Mouse (Mus musculus) gastrocnemius, postnatal 25 days (tissue): ENCODE results near the gene Syngr2. TPM values are rescaled to one million over a fixed set of nuclear protein-coding genes. Genes with fewer than 3 reads are reported as not detected.

Experiments used
- DNase-seq: peaks from one replicate; pipeline ENCODE4 v3.0.0; 2022
- long read RNA-seq, 2 experiments: library from polyadenylated mRNA; stranded (forward); transcript quantifications; one replicate each; pipeline ENCODE4 v2.0.0; 2021
- total RNA-seq, 2 experiments: library from RNA; stranded (reverse); gene quantifications; 1 replicate in 1 of 2; 2 replicates in 1 of 2; pipeline ENCODE4 v1.2.3; 2021

Gene Syngr2
- 100 to 1,000 TPM; 143 to 146 TPM for total RNA-seq
- long read RNA-seq, experiment 1, transcript Syngr2-201 (4 exons, 1,520 nt) = major isoform, 241 of 254 reads
- long read RNA-seq, experiment 1, transcript Syngr2-202 (4 exons, 1,402 nt) = minor isoform, 5 of 254 reads
- long read RNA-seq, experiment 1, partial matches to known transcripts = 1 of 254 reads
- long read RNA-seq, experiment 1, other reads (novel, unspliced or antisense) = 1 of 254 reads
- long read RNA-seq, experiment 2, transcript Syngr2-201 (4 exons, 1,520 nt) = major isoform, 314 of 341 reads
- long read RNA-seq, experiment 2, transcript Syngr2-202 (4 exons, 1,402 nt) = minor isoform, 6 of 341 reads
- long read RNA-seq, experiment 2, partial matches to known transcripts = 16 of 341 reads
- long read RNA-seq, experiment 2, other reads (novel, unspliced or antisense) = 3 of 341 reads

GRCm38 (mm10) chr11:117809407-117810311 is at the start of gene Syngr2, which contains the start of gene Gm20708:
TSS of gene Syngr2 (plus strand) at chr11:117809668.
TSS of gene Gm20708 (plus strand) at chr11:117809668.
- peak; percentile 82 for DNase-seq

GRCm38 (mm10) chr11:117760374-117761119 is 48.9 kb upstream of the Syngr2 start:
- no peak for DNase-seq

DNA sequence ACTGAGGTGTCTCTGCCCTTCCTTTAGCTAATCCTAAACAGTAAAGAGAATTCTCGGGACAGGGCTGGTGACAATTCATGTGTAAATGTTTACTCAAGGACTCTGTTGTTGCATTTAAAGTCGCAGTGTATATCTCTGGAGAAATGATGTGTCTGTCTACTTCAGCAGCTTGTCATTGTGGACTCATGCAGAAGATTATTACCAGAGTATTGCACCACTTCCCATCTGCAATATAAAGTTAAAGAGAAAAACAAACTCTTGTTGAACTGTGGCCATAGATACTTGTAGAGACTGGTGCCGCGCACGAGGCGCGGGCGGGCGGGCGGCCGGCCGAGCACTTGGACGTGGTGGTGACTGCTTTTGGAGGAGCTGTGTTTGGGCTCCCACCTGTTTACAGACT is 47.7 kb upstream of the Syngr2 start:
- DNase-seq = no peak

DNA sequence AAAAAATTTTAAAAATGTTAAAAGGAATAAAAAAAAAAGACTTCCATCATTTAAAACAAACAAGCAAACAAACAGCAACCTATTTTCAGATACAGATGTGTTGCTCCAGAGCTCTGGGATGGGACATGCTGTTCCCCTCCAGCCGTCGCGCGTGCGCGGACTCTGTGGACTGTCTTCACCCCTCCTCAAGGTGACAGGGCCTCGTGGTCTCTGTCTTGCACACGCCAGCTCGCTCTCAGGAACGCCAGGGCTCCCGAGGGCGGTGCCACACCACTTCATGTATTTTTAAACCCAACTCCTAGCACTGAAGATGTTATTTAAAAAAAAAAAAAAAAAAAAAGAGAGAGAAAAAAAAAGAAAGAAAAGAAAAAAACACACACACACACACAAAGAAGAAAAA is 47.2 kb upstream of the Syngr2 start:
- DNase-seq = no peak

- DNase-seq = no peak
Observed at GRCm38 (mm10) chr11:117764319-117764718, 45.1 kb upstream of the Syngr2 start.

- no peak for DNase-seq
Observed at GRCm38 (mm10) chr11:117765361-117765760, 44.1 kb upstream of the Syngr2 start.

DNA sequence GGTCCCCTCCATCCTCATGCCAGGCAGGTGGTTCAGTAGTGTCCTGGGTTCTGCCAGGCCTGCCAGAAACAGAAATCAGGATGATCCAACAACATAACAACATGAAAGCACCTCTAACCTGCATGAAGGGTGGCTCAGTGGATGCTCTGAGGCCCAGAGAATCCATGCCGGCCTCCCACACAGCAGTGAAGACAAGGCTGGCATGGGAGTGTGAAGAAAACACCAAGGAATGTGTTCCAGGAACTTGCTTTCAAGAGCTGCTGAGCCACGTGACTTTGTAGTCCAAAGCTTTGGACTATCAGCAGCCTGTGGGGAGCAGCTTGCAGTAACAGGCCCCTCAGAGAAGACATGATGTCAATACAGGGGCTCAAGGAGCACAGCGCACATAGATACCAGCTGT is 43.2 kb upstream of the Syngr2 start:
- DNase-seq = no peak

GRCm38 (mm10) chr11:117768725-117769682 is 40.5 kb upstream of the Syngr2 start:
- DNase-seq = no peak

DNA sequence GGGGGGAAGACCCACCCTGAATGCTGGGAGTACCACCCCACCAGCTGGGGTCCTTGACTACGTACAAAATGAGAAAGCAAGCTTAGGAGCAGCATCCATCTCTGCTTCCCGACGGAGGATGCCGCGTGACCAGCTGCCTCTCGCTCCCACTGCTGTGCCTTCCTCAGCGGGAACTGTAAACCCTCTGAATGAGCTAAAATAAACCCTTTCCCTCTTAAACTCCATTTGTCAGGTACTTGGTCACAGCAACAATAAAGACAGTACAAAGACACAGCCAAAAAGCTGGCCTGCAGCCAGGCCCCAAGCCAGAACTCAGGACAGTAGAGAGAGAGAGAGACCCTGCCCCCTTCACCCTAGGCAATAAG is 39.8 kb upstream of the Syngr2 start:
- no peak for DNase-seq

DNA sequence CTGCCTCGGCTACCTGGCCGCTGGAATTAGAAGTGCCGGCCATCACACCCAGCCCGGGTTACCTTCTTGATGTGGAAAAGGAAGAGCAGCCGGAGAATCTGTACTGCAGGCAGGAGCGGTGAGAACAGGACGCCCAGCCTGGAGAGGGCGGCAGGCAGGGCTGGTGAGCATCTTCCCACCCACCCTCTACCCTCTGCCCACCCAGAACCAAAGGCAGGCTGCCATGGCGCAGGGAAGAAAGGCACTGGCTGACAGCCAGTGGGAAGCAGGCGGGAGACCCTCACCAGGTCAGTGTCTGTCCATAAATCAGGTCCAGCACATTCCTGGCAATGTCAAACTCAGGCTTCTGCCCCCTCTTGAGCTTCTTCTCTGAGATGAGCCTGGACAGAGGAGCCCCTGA is 39.1 kb upstream of the Syngr2 start:
- no peak for DNase-seq

- no peak for DNase-seq
Observed at GRCm38 (mm10) chr11:117772352-117772751, 37.1 kb upstream of the Syngr2 start.

- DNase-seq = no peak
Observed at GRCm38 (mm10) chr11:117774925-117775324, 34.5 kb upstream of the Syngr2 start.

DNA sequence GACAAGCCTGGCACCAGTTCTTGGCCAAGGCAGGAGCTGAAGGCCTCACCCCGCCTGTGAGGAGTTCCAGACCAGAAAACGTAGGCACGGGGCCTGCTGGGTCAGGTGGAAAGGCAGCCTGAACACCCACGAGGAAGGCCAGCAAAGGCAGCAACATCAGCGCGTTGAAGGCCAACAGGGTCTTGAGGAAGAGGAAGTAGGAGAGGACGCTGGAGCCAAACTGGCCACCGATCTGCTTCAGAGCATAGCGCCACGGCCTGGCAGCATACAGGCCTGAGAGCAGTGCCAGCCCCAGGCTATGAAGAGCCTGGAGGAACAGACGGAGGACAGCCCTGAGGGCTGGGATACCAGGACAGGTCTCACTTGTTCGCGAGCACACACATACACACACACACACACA is 33.9 kb upstream of the Syngr2 start:
- DNase-seq = no peak

GRCm38 (mm10) chr11:117776085-117776792 is 33.2 kb upstream of the Syngr2 start:
- DNase-seq = no peak

DNA sequence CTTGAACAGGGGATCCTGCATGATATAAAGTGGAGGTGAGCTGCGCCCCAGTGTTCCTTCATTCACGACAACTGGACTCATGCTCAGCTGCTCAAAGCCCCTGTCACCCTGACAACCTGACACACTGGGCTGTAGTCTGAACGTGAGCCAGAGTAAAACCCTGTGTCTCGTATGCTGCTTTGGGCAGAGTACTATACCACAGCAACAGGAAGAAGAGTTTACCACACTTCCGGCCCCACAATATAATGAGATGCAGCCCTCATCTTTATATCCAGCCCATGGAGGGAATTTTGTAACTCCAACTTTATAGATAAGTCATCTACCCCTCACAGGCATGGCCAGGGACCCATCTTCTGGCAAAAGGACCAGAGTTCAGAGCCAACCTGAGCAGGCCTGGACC is 32.4 kb upstream of the Syngr2 start:
- no peak for DNase-seq

DNA sequence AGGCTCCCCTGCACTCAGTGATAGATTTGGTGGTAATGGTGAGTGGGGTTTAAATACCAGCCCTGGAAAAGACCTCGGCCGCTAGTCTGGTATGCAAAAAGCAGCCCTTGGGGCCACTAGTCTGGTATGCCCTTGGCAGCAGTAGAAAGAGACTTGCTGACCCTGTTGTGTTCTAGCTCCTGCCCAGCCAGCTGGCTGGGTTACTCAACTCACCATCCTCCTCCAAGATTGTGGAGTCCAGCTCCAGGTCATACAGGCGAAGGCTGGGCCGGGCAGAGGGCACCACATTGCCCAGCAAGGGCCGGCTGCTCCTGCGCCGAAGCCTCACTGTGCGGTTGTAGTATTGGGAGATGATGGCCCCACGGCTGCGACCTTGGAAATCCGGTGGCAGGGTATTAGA is 31.4 kb upstream of the Syngr2 start:
- no peak for DNase-seq

- no peak for DNase-seq
Observed at GRCm38 (mm10) chr11:117778851-117779433, 30.5 kb upstream of the Syngr2 start.

- DNase-seq = peak; percentile 77
Observed at GRCm38 (mm10) chr11:117779434-117780198, 29.9 kb upstream of the Syngr2 start.

GRCm38 (mm10) chr11:117780199-117780515 is 29.3 kb upstream of the Syngr2 start:
- DNase-seq = no peak
